Mouse (Mus musculus): ENCODE results near the gene C1qtnf9. TPM values are rescaled to one million over a fixed set of nuclear protein-coding genes. Genes with fewer than 3 reads are reported as not detected.

Gene C1qtnf9
- total and polyA plus RNA-seq, 2 experiments from 2014 or later, result not detected

- Histone ChIP-seq H3K4me1 (ENCODE audit: insufficient read depth) (peaks cover 18% of the 10 kb centered on the region), H3K4me3 (ENCODE audit: low read depth, low read length) (no peak overlapping the region), H3K36me3 (ENCODE audit: insufficient read depth) (no peaks in the 10 kb centered on the region), H3K27me3 (ENCODE audit: insufficient read depth, low read length) (no peaks in the 10 kb centered on the region), H3K9ac (no peak overlapping the region), H3K27ac (ENCODE audit: low read depth, low read length) (peak overlapping the region; percentile 35; the same call in 1 of the 2 replicates), H3K4me2 (ENCODE audit: low read depth) (no peak overlapping the region), H3K9me3 (ENCODE audit: low read length) (no peaks in the 10 kb centered on the region)
- no peak for TF ChIP-seq CTCF (IDR thresholded peaks at IDR 0.05; ENCODE audit: low read depth)
- 40% methylated on average over 4 of the region's 4 CpGs for WGBS
- DNase-seq (peak; percentile 65), ATAC-seq (peak; percentile 70; the same call in 1 of the 2 replicates)
Observed at GRCm38 (mm10) chr14:60733706-60734105, 34.2 kb upstream of the C1qtnf9 start.

- H3K36me3 ChIP-seq (ENCODE audit: insufficient read depth), result no peaks in the 10 kb centered on the region
- peaks cover 24% of the 10 kb centered on the region for H3K4me1 ChIP-seq (ENCODE audit: insufficient read depth)
- 43% methylated on average over 5 of the region's 5 CpGs for WGBS
- ATAC-seq (no peak), DNase-seq (no peak)
- no peak overlapping the region for H3K4me3 ChIP-seq (ENCODE audit: low read depth, low read length)
- H3K9ac ChIP-seq, result no peak overlapping the region
- H3K9me3 ChIP-seq (ENCODE audit: low read length), result no peaks in the 10 kb centered on the region
- H3K27ac ChIP-seq (ENCODE audit: low read depth, low read length), result no peak overlapping the region
- no peaks in the 10 kb centered on the region for H3K27me3 ChIP-seq (ENCODE audit: insufficient read depth, low read length)
- TF ChIP-seq CTCF (IDR thresholded peaks at IDR 0.05; ENCODE audit: low read depth), result no peak
- H3K4me2 ChIP-seq (ENCODE audit: low read depth), result no peak overlapping the region
Observed at GRCm38 (mm10) chr14:60735206-60735605, 32.7 kb upstream of the C1qtnf9 start.

GRCm38 (mm10) chr14:60735848-60736547 is 31.9 kb upstream of the C1qtnf9 start:
- H3K27me3 ChIP-seq (ENCODE audit: insufficient read depth, low read length), result no peaks in the 10 kb centered on the region
- TF ChIP-seq CTCF (IDR thresholded peaks at IDR 0.05; ENCODE audit: low read depth), result no peak
- 49% methylated on average over 13 of the region's 13 CpGs for WGBS
- H3K9ac ChIP-seq, result no peak overlapping the region
- ATAC-seq (no peak), DNase-seq (no peak)
- peaks cover 24% of the 10 kb centered on the region for H3K4me1 ChIP-seq (ENCODE audit: insufficient read depth)
- no peaks in the 10 kb centered on the region for H3K9me3 ChIP-seq (ENCODE audit: low read length)
- peak overlapping the region; percentile 45; the same call in 1 of the 2 replicates for H3K27ac ChIP-seq (ENCODE audit: low read depth, low read length)
- no peaks in the 10 kb centered on the region for H3K36me3 ChIP-seq (ENCODE audit: insufficient read depth)
- H3K4me3 ChIP-seq (ENCODE audit: low read depth, low read length), result no peak overlapping the region
- no peak overlapping the region for H3K4me2 ChIP-seq (ENCODE audit: low read depth)

- DNase-seq (peak; percentile 33), ATAC-seq (no peak)
- H3K36me3 ChIP-seq (ENCODE audit: insufficient read depth), result no peaks in the 10 kb centered on the region
- H3K9me3 ChIP-seq (ENCODE audit: low read length), result no peaks in the 10 kb centered on the region
- TF ChIP-seq CTCF (IDR thresholded peaks at IDR 0.05; ENCODE audit: low read depth), result no peak
- H3K4me3 ChIP-seq (ENCODE audit: low read depth, low read length), result no peak overlapping the region
- no peak overlapping the region for H3K9ac ChIP-seq
- WGBS, result 12% methylated on average over 4 of the region's 4 CpGs
- peak overlapping the region; percentile 45; the same call in 1 of the 2 replicates for H3K27ac ChIP-seq (ENCODE audit: low read depth, low read length)
- no peak overlapping the region for H3K4me2 ChIP-seq (ENCODE audit: low read depth)
- H3K4me1 ChIP-seq (ENCODE audit: insufficient read depth), result peaks cover 24% of the 10 kb centered on the region
- H3K27me3 ChIP-seq (ENCODE audit: insufficient read depth, low read length), result no peaks in the 10 kb centered on the region
Observed at GRCm38 (mm10) chr14:60736591-60737192, 31.2 kb upstream of the C1qtnf9 start.

- no peak for ATAC-seq
- no peak for DNase-seq
- 25% methylated on average over 7 of the region's 7 CpGs for WGBS
- Histone ChIP-seq H3K27me3 (ENCODE audit: insufficient read depth, low read length) (no peaks in the 10 kb centered on the region), H3K36me3 (ENCODE audit: insufficient read depth) (no peaks in the 10 kb centered on the region), H3K4me2 (ENCODE audit: low read depth) (no peak overlapping the region), H3K27ac (ENCODE audit: low read depth, low read length) (0 out of 2 replicates have a peak overlapping the region, but pooled peaks have one; percentile 15), H3K9ac (no peak overlapping the region), H3K4me3 (ENCODE audit: low read depth, low read length) (no peak overlapping the region), H3K4me1 (ENCODE audit: insufficient read depth) (peaks cover 24% of the 10 kb centered on the region), H3K9me3 (ENCODE audit: low read length) (no peaks in the 10 kb centered on the region)
- TF ChIP-seq CTCF (IDR thresholded peaks at IDR 0.05; ENCODE audit: low read depth), result no peak
Observed at GRCm38 (mm10) chr14:60737202-60737611, 30.7 kb upstream of the C1qtnf9 start.

GRCm38 (mm10) chr14:60738434-60738938 is 29.4 kb upstream of the C1qtnf9 start:
- no peak overlapping the region for H3K4me3 ChIP-seq (ENCODE audit: low read depth, low read length)
- H3K36me3 ChIP-seq (ENCODE audit: insufficient read depth), result no peaks in the 10 kb centered on the region
- H3K9me3 ChIP-seq (ENCODE audit: low read length), result no peaks in the 10 kb centered on the region
- H3K27ac ChIP-seq (ENCODE audit: low read depth, low read length), result no peak overlapping the region
- WGBS, result 60% methylated on average over 10 of the region's 10 CpGs
- H3K4me1 ChIP-seq (ENCODE audit: insufficient read depth), result peaks cover 15% of the 10 kb centered on the region
- no peaks in the 10 kb centered on the region for H3K27me3 ChIP-seq (ENCODE audit: insufficient read depth, low read length)
- DNase-seq, result no peak
- TF ChIP-seq CTCF (IDR thresholded peaks at IDR 0.05; ENCODE audit: low read depth), result no peak
- ATAC-seq, result no peak
- H3K4me2 ChIP-seq (ENCODE audit: low read depth), result no peak overlapping the region
- H3K9ac ChIP-seq, result no peak overlapping the region

- no peaks in the 10 kb centered on the region for H3K27me3 ChIP-seq (ENCODE audit: insufficient read depth, low read length)
- no peak for TF ChIP-seq CTCF (IDR thresholded peaks at IDR 0.05; ENCODE audit: low read depth)
- no peaks in the 10 kb centered on the region for H3K9me3 ChIP-seq (ENCODE audit: low read length)
- no peak overlapping the region for H3K9ac ChIP-seq
- peaks cover 12% of the 10 kb centered on the region for H3K4me1 ChIP-seq (ENCODE audit: insufficient read depth)
- ATAC-seq (peak; percentile 35; the same call in 1 of the 2 replicates), DNase-seq (no peak)
- no peak overlapping the region for H3K4me2 ChIP-seq (ENCODE audit: low read depth)
- no peak overlapping the region for H3K4me3 ChIP-seq (ENCODE audit: low read depth, low read length)
- WGBS, result 6% methylated on average over 8 of the region's 9 CpGs
- H3K36me3 ChIP-seq (ENCODE audit: insufficient read depth), result no peaks in the 10 kb centered on the region
- H3K27ac ChIP-seq (ENCODE audit: low read depth, low read length), result no peak overlapping the region
Observed at GRCm38 (mm10) chr14:60739155-60739554, 28.8 kb upstream of the C1qtnf9 start.
